In the genomic region with DNA sequence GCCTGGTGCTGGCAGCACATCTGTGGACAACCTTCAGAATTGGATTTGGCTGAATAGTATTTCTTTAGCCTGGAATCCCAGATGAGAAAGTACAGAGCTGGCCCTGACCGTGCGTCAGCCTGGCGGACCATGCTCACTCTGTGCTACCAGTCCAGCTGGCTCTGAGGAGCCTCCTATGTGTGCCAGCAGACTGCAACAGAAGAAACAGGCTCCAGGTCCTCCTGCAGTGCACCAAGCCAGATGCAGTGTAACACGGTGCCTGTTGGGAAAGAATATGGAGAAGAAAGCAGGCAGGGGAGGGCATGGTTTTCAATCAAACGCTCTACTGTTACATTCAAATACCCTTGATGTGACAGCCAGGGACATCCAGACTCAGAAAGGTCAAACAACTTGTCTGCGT, we compare ENCODE assay signal across 10 mouse cellular contexts. TPM values are rescaled to one million over a fixed set of nuclear protein-coding genes. Genes with fewer than 3 reads are reported as not detected.
DNase-seq lines count a peak whose midpoint lies in the region; ATAC-seq and TF ChIP-seq lines count a peak whose summit lies in the region.
"Had no signal": no experiment of that assay in that cellular context is flagged by ENCODE, and none has a peak within 500 bp of the region (broad histone marks: within the 10 kb centered on the region; RNA-seq: fewer than 3 reads in every experiment).

No protein-coding gene starts in this region.

- intact Hi-C loops in gastrocnemius, postnatal 36 days (cut with DNase I): no loop called here

- H3K4me2 ChIP-seq in midbrain, embryonic 11.5 days: no peak overlapping the region
- H3K4me2 ChIP-seq in midbrain, embryonic 16.5 days (ENCODE audit: low read length): no peak overlapping the region
- H3K4me2 ChIP-seq in intestine, postnatal 0 days (replicated peaks; ENCODE audit: low read depth): no peak overlapping the region
- H3K4me2 ChIP-seq: embryonic facial prominence, embryonic 15.5 days had no signal

- peaks cover 13% of the 10 kb centered on the region; the same call in 1 of the 2 replicates for H3K27me3 ChIP-seq in midbrain, embryonic 10.5 days (ENCODE audit: low read depth, poor library complexity, severe bottlenecking)
- no peaks in the 10 kb centered on the region for H3K27me3 ChIP-seq in midbrain, embryonic 11.5 days (ENCODE audit: control insufficient read depth, insufficient read depth, low read length)
- H3K27me3 ChIP-seq in midbrain, embryonic 16.5 days (ENCODE audit: control insufficient read depth, insufficient read depth, low read depth, low read length): no peaks in the 10 kb centered on the region
- no peaks in the 10 kb centered on the region for H3K27me3 ChIP-seq in intestine, postnatal 0 days (replicated peaks; ENCODE audit: control insufficient read depth, insufficient read depth, low read length)
- H3K27me3 ChIP-seq: embryonic facial prominence, embryonic 15.5 days; Patski had no signal

- H3K4me1 ChIP-seq in midbrain, embryonic 10.5 days: peaks cover 41% of the 10 kb centered on the region
- H3K4me1 ChIP-seq in midbrain, embryonic 11.5 days (ENCODE audit: control insufficient read depth, insufficient read depth, low read length): no peaks in the 10 kb centered on the region; the same call in 1 of the 2 replicates
- H3K4me1 ChIP-seq in midbrain, embryonic 16.5 days (ENCODE audit: control insufficient read depth, insufficient read depth, low read length): peaks cover 28% of the 10 kb centered on the region
- H3K4me1 ChIP-seq in intestine, postnatal 0 days (replicated peaks; ENCODE audit: control insufficient read depth, insufficient read depth, low read length): no peaks in the 10 kb centered on the region

- no peak for ATAC-seq in midbrain, embryonic 11.5 days (ENCODE audit: low FRiP score)
- peak; percentile 41; the same call in 1 of the 2 replicates for ATAC-seq in midbrain, embryonic 16.5 days
- no peak for ATAC-seq in intestine, postnatal 0 days
- ATAC-seq: Patski had no signal

- H3K9me3 ChIP-seq in midbrain, embryonic 10.5 days (replicated peaks): no peaks in the 10 kb centered on the region
- no peaks in the 10 kb centered on the region for H3K9me3 ChIP-seq in midbrain, embryonic 11.5 days (ENCODE audit: control insufficient read depth, low read length)
- no peaks in the 10 kb centered on the region for H3K9me3 ChIP-seq in midbrain, embryonic 16.5 days (replicated peaks; ENCODE audit: control insufficient read depth, low read length, poor library complexity, severe bottlenecking)
- no peaks in the 10 kb centered on the region for H3K9me3 ChIP-seq in intestine, postnatal 0 days (ENCODE audit: control insufficient read depth)
- H3K9me3 ChIP-seq: embryonic facial prominence, embryonic 15.5 days had no signal

- H3K36me3 ChIP-seq in midbrain, embryonic 10.5 days: no peaks in the 10 kb centered on the region
- no peaks in the 10 kb centered on the region for H3K36me3 ChIP-seq in midbrain, embryonic 11.5 days (ENCODE audit: control insufficient read depth, insufficient read depth, low read length)
- H3K36me3 ChIP-seq in midbrain, embryonic 16.5 days (ENCODE audit: control insufficient read depth, insufficient read depth, low read length): no peaks in the 10 kb centered on the region
- H3K36me3 ChIP-seq in intestine, postnatal 0 days (ENCODE audit: control insufficient read depth, insufficient read depth): no peaks in the 10 kb centered on the region
- H3K36me3 ChIP-seq: embryonic facial prominence, embryonic 15.5 days had no signal

- peak overlapping the region; percentile 39; the same call in 1 of the 2 replicates for H3K27ac ChIP-seq in midbrain, embryonic 10.5 days (replicated peaks)
- H3K27ac ChIP-seq in midbrain, embryonic 11.5 days (ENCODE audit: low read depth, low read length): no peak overlapping the region
- no peak overlapping the region for H3K27ac ChIP-seq in midbrain, embryonic 16.5 days (ENCODE audit: low read length)
- H3K27ac ChIP-seq in intestine, postnatal 0 days (ENCODE audit: low read depth, low read length): no peak overlapping the region
- H3K27ac ChIP-seq: embryonic facial prominence, embryonic 15.5 days had no signal

- no peak overlapping the region for H3K4me3 ChIP-seq in midbrain, embryonic 10.5 days
- H3K4me3 ChIP-seq in midbrain, embryonic 11.5 days (ENCODE audit: low read depth, low read length): no peak overlapping the region
- H3K4me3 ChIP-seq in midbrain, embryonic 16.5 days (ENCODE audit: low read depth, low read length): no peak overlapping the region
- no peak overlapping the region for H3K4me3 ChIP-seq in intestine, postnatal 0 days (ENCODE audit: low read depth, low read length)
- H3K4me3 ChIP-seq: embryonic facial prominence, embryonic 15.5 days had no signal

- H3K9ac ChIP-seq in midbrain, embryonic 11.5 days (ENCODE audit: low read length): no peak overlapping the region
- no peak overlapping the region for H3K9ac ChIP-seq in midbrain, embryonic 16.5 days (ENCODE audit: low read depth, low read length)
- H3K9ac ChIP-seq in intestine, postnatal 0 days (ENCODE audit: low read depth, low read length): no peak overlapping the region
- H3K9ac ChIP-seq: embryonic facial prominence, embryonic 15.5 days had no signal

- no peak for DNase-seq in midbrain, embryonic 10.5 days (ENCODE audit: low spot score)
- no peak for DNase-seq in midbrain, embryonic 11.5 days (ENCODE audit: low spot score, missing footprints)
- peak; percentile 64 for DNase-seq in cerebellum, adult 11-12 months
- DNase-seq in gastrocnemius, postnatal 36 days: peak; percentile 27 to 32
- no peak for DNase-seq in testis, postnatal 10 days (ENCODE audit: low spot score)
- DNase-seq in thymus, postnatal 4 days: no peak

- no peak for TF ChIP-seq CTCF in intestine, postnatal 0 days (IDR thresholded peaks at IDR 0.05; ENCODE audit: low read depth)

- WGBS in midbrain, embryonic 10.5 days: 82% methylated on average over 6 of the region's 6 CpGs
- WGBS in midbrain, embryonic 11.5 days: 82% methylated on average over 6 of the region's 6 CpGs
- 62% methylated on average over 6 of the region's 6 CpGs for WGBS in midbrain, embryonic 16.5 days
- 76% methylated on average over 6 of the region's 6 CpGs for WGBS in intestine, postnatal 0 days

RNA-seq across cellular contexts. Expression of gene Insyn1, which starts 48.3 kb away (rescaled TPM):
- 0.54 and 1.1 TPM in 2 replicates for polyA plus RNA-seq in midbrain, embryonic 10.5 days (2016; fragmentation: Nextera tagmentation; extraction: Ambion mirVana)
- polyA plus RNA-seq in midbrain, embryonic 11.5 days (2014; fragmentation: Nextera tagmentation; extraction: Ambion mirVana): 1.4 and 1.8 TPM in 2 replicates
- total RNA-seq in gastrocnemius, postnatal 36 days (2021): 10 to 100 TPM; 13.7 to 15.6 TPM
- polyA plus RNA-seq in midbrain, embryonic 16.5 days (2015; fragmentation: Nextera tagmentation; extraction: Ambion mirVana): 6.7 and 7.2 TPM in 2 replicates
- 0.25 and 0.37 TPM in 2 replicates for polyA plus RNA-seq in intestine, postnatal 0 days (2015; fragmentation: Nextera tagmentation; extraction: Ambion mirVana)

Comparison
In these comparisons a context has a peak if more than half of its experiments do, and no peak if none do; other contexts are left out.
1. DNase-seq: peak in cerebellum, adult 11-12 months (single experiment) and gastrocnemius, postnatal 36 days (2 of 2); none in midbrain, embryonic 10.5 days (single experiment), midbrain, embryonic 11.5 days (single experiment), testis, postnatal 10 days (single experiment) and thymus, postnatal 4 days (single experiment).